Mouse (Mus musculus) kidney, adult 2 months (tissue): ENCODE data around the gene Traf6.

Experiments used
- CTCF ChIP-seq: fragments of 200-500 bp; conservative IDR thresholded peaks from 2 replicates; pipeline ENCODE4 v1.5.1; 2011; ENCODE audit warnings: low read depth, mild to moderate bottlenecking, control low read depth, low read length, moderate library complexity, mixed read lengths; ENCODE audit not compliant: insufficient read depth, insufficient read length
- POLR2A ChIP-seq: fragments of 200-500 bp; IDR thresholded peaks from one replicate; pipeline ENCODE4 v1.6.1; 2011; ENCODE audit warnings: low read depth, low read length, control low read depth

DNA sequence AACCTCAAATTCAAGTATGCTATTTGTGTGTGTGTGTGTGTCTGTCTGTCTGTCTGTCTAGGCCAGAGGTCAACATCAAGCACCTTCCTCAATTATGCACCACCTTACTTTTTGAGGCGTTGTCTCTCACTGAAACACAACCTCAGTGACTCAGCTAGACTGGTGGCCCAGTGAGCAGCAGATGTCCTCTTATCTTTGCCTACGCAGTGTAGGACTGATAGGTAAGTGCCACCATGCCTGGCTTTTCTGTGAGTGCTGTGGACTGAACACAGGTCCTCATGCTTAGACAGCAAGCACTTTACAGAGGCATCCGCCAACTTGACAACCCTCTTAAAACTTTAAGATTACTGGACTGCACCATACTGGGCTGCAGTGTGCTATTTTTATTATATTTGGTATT lies 9.5 kb upstream of the Traf6 start:
- TF ChIP-seq POLR2A (no peak), CTCF (no peak)
